Mouse (Mus musculus): ENCODE measurements around the gene Cbl.
A peak's percentile ranks its signal among the peaks of the same experiment; 100 is the strongest.

Gene Cbl

GRCm38 (mm10) chr9:44239447-44239846, 5.6 kb upstream of the Cbl start:
- DNase-seq = peak; percentile 58

- no peak for DNase-seq
Measured at GRCm38 (mm10) chr9:44238501-44239190, 4.8 kb upstream of the Cbl start.

- peak; percentile 81 for DNase-seq
Measured at GRCm38 (mm10) chr9:44237128-44237527, 3.3 kb upstream of the Cbl start.

- no peak for DNase-seq
Measured at GRCm38 (mm10) chr9:44236601-44237000, 2.8 kb upstream of the Cbl start.

- peak; percentile 73 for DNase-seq
Measured at GRCm38 (mm10) chr9:44234479-44235427, 904 bp upstream of the Cbl start.

- peak; percentile 39 for DNase-seq
Measured at GRCm38 (mm10) chr9:44233021-44233801, 638 bp downstream of the Cbl start.

GRCm38 (mm10) chr9:44231609-44232008, 2.2 kb downstream of the Cbl start:
- DNase-seq = no peak

GRCm38 (mm10) chr9:44225993-44226392, 7.9 kb downstream of the Cbl start:
- DNase-seq = no peak

- no peak for DNase-seq
Measured at GRCm38 (mm10) chr9:44213538-44213937, 20.3 kb downstream of the Cbl start.

GRCm38 (mm10) chr9:44212406-44212805, 21.4 kb downstream of the Cbl start:
- DNase-seq = no peak

- no peak for DNase-seq
Measured at GRCm38 (mm10) chr9:44209416-44209815, 24.4 kb downstream of the Cbl start.

- no peak for DNase-seq
Measured at GRCm38 (mm10) chr9:44207840-44208239, 26.0 kb downstream of the Cbl start.

- DNase-seq = no peak
Measured at GRCm38 (mm10) chr9:44200458-44200857, 33.4 kb downstream of the Cbl start.

GRCm38 (mm10) chr9:44199580-44199979, 34.3 kb downstream of the Cbl start:
- DNase-seq = peak; percentile 34

GRCm38 (mm10) chr9:44199166-44199565, 34.7 kb downstream of the Cbl start:
- DNase-seq = no peak

- DNase-seq = no peak
Measured at GRCm38 (mm10) chr9:44196354-44196753, 37.5 kb downstream of the Cbl start.

- DNase-seq = no peak
Measured at GRCm38 (mm10) chr9:44194000-44194399, 39.8 kb downstream of the Cbl start.

GRCm38 (mm10) chr9:44192794-44193193, 41.1 kb downstream of the Cbl start:
- DNase-seq = no peak

GRCm38 (mm10) chr9:44192312-44192711, 41.5 kb downstream of the Cbl start:
- DNase-seq = no peak

- no peak for DNase-seq
Measured at GRCm38 (mm10) chr9:44191166-44191565, 42.7 kb downstream of the Cbl start.

- no peak for DNase-seq
Measured at GRCm38 (mm10) chr9:44188223-44188622, 45.6 kb downstream of the Cbl start.

- DNase-seq = peak; percentile 63
Measured at GRCm38 (mm10) chr9:44182260-44182659, 51.6 kb downstream of the Cbl start.

GRCm38 (mm10) chr9:44181537-44181936, 52.3 kb downstream of the Cbl start:
- no peak for DNase-seq

Measured in kidney, adult 9 months (tissue).